21 mouse cellular contexts compared by ENCODE assay signal in the genomic region with DNA sequence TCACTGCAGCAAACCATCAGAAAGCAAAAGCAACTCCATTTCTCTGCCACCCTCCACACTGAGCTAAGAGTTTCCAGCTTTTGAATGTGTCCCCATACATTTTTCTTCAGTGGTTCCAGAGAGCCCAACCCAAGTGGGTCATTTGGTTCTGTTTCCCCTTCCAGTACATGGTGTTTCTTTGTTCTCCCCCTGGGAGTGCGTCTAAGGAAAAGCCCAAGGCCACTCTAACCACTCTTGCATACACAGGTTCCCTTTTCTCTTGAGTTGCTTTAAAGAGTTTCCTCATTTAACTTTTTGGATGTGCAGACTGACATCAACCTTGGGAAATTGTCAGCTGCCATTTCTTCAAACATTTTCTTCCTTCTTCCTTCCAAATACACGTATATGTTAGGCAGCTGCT. TPM values are rescaled to one million over a fixed set of nuclear protein-coding genes. Genes with fewer than 3 reads are reported as not detected.
DNase-seq lines count a peak whose midpoint lies in the region; ATAC-seq and TF ChIP-seq lines count a peak whose summit lies in the region.
"Had no signal": no experiment of that assay in that cellular context is flagged by ENCODE, and none has a peak within 500 bp of the region (broad histone marks: within the 10 kb centered on the region; RNA-seq: fewer than 3 reads in every experiment).

No protein-coding gene starts in this region.

- no peaks in the 10 kb centered on the region for H3K36me3 ChIP-seq in liver, adult 2 months (ENCODE audit: control insufficient read depth, insufficient read depth, low read length)
- H3K36me3 ChIP-seq in liver, embryonic 11.5 days (ENCODE audit: control insufficient read depth, insufficient read depth, low read length), result peaks cover 5% of the 10 kb centered on the region; the same call in 1 of the 2 replicates
- peaks cover 0 to 11% of the 10 kb centered on the region in 2 experiments for H3K36me3 ChIP-seq in CH12.LX (replicated peaks in 1 of 2; ENCODE audit: control insufficient read depth in 1 of 2, insufficient read depth in 1 of 2, low read length in 1 of 2)
- 0 out of 2 replicates have a peak, but pooled peaks cover 3% of the 10 kb centered on the region for H3K36me3 ChIP-seq in hindbrain, embryonic 12.5 days
- H3K36me3 ChIP-seq: embryonic facial prominence, embryonic 13.5 days; limb, embryonic 10.5 days had no signal

- intact Hi-C loops in gastrocnemius, postnatal 14 days (cut with DNase I; ENCODE audit: low total_unique reads), result no loop called here

- peak; percentile 20 for DNase-seq in liver, adult 2 months (ENCODE audit: extremely low read depth, low read depth, low spot score)
- DNase-seq in liver, embryonic 11.5 days (ENCODE audit: low spot score), result no peak
- peak; percentile 48 for DNase-seq in CH12.LX (ENCODE audit: extremely low read depth)
- peak; percentile 17 for DNase-seq in brain, adult 2 months (ENCODE audit: low read depth, low spot score)
- DNase-seq in kidney, adult 11 months, result no peak
- no peak for DNase-seq in gastrocnemius, postnatal 14 days
- DNase-seq: adrenal gland, postnatal 25 days; cerebellum, adult 9-11 months; kidney, adult 8-10 months; kidney, postnatal 14 days; thymus, postnatal 14 days had no signal

- H3K4me3 ChIP-seq in liver, adult 2 months (ENCODE audit: insufficient read depth, low read depth, low read length), result no peak overlapping the region
- H3K4me3 ChIP-seq in liver, embryonic 11.5 days (ENCODE audit: low read depth, low read length), result no peak overlapping the region
- no peak overlapping the region for H3K4me3 ChIP-seq in CH12.LX (replicated peaks in 1 of 3; ENCODE audit: low read depth in 2 of 3, low read length in 2 of 3, poor library complexity in 1 of 3)
- no peak overlapping the region for H3K4me3 ChIP-seq in hindbrain, embryonic 12.5 days
- H3K4me3 ChIP-seq: embryonic facial prominence, embryonic 13.5 days; heart, embryonic 15.5 days; hindbrain, embryonic 10.5 days; left cerebral cortex, adult 2 months; limb, embryonic 10.5 days; neural tube, embryonic 12.5 days had no signal

- 96% methylated on average over 2 of the region's 2 CpGs for WGBS in liver, adult 2 months
- WGBS in liver, embryonic 11.5 days, result 67% methylated on average over 2 of the region's 2 CpGs
- WGBS in hindbrain, embryonic 12.5 days, result 95% methylated on average over 2 of the region's 2 CpGs

- no peak for TF ChIP-seq EP300 in CH12.LX (IDR thresholded peaks at IDR 0.05; ENCODE audit: low read length)

- H3K27ac ChIP-seq in liver, adult 2 months (replicated peaks; ENCODE audit: insufficient read depth, low read depth, low read length), result no peak overlapping the region
- H3K27ac ChIP-seq in liver, embryonic 11.5 days (ENCODE audit: low read depth, low read length), result no peak overlapping the region
- no peak overlapping the region for H3K27ac ChIP-seq in CH12.LX (ENCODE audit: insufficient read depth, low read depth)
- H3K27ac ChIP-seq in hindbrain, embryonic 12.5 days, result no peak overlapping the region
- H3K27ac ChIP-seq: embryonic facial prominence, embryonic 13.5 days; heart, embryonic 15.5 days; hindbrain, embryonic 10.5 days; limb, embryonic 10.5 days; liver, embryonic 14.5 days; neural tube, embryonic 12.5 days had no signal

- dilution Hi-C loops in CH12.LX (cut with MboI; ENCODE audit: extremely low pct_ligation_motif_present, extremely low pct_unique_long_range_greater_than_20kb, low sequenced_read_pairs), result no loop called here

- no peak overlapping the region for H3K4me2 ChIP-seq in liver, embryonic 11.5 days
- no peak overlapping the region for H3K4me2 ChIP-seq in CH12.LX (ENCODE audit: insufficient read depth, low read depth, poor library complexity, severe bottlenecking)
- H3K4me2 ChIP-seq in hindbrain, embryonic 12.5 days (replicated peaks), result no peak overlapping the region
- H3K4me2 ChIP-seq: embryonic facial prominence, embryonic 13.5 days; heart, embryonic 15.5 days; midbrain, embryonic 11.5 days; neural tube, embryonic 12.5 days had no signal

- no peak for TF ChIP-seq RAD21 in CH12.LX (IDR thresholded peaks at IDR 0.05; ENCODE audit: low read depth, low read length)

- H3K27me3 ChIP-seq in liver, adult 2 months (ENCODE audit: control insufficient read depth, insufficient read depth, low read length), result no peaks in the 10 kb centered on the region
- H3K27me3 ChIP-seq in liver, embryonic 11.5 days (replicated peaks; ENCODE audit: control insufficient read depth, insufficient read depth, low read length), result no peaks in the 10 kb centered on the region
- H3K27me3 ChIP-seq in CH12.LX (replicated peaks), result peaks cover 12% of the 10 kb centered on the region
- H3K27me3 ChIP-seq in hindbrain, embryonic 12.5 days, result no peaks in the 10 kb centered on the region
- H3K27me3 ChIP-seq: embryonic facial prominence, embryonic 13.5 days; heart, embryonic 15.5 days; neural tube, embryonic 12.5 days had no signal

- H3K9me3 ChIP-seq in liver, embryonic 11.5 days (ENCODE audit: control insufficient read depth, low read length), result no peaks in the 10 kb centered on the region
- H3K9me3 ChIP-seq in CH12.LX (replicated peaks; ENCODE audit: low read length), result peaks cover 3% of the 10 kb centered on the region
- no peaks in the 10 kb centered on the region for H3K9me3 ChIP-seq in hindbrain, embryonic 12.5 days (replicated peaks)
- H3K9me3 ChIP-seq: embryonic facial prominence, embryonic 13.5 days; heart, embryonic 15.5 days; hindbrain, embryonic 10.5 days; limb, embryonic 10.5 days; neural tube, embryonic 12.5 days had no signal

- in situ Hi-C loops in CH12.LX (cut with MboI; ENCODE audit: low pct_ligation_motif_present, low pct_unique_long_range_greater_than_20kb, low sequenced_read_pairs), result no loop called here

- no peak for ATAC-seq in liver, embryonic 11.5 days (replicated peaks; ENCODE audit: low FRiP score)
- ATAC-seq in megakaryocyte progenitor cell, adult 5-6 weeks (replicated peaks; ENCODE audit: poor library complexity), result peak; percentile 77
- no peak for ATAC-seq in hindbrain, embryonic 12.5 days (ENCODE audit: low FRiP score)

- H3K4me1 ChIP-seq in liver, adult 2 months (ENCODE audit: control insufficient read depth, insufficient read depth, low read length), result no peaks in the 10 kb centered on the region
- H3K4me1 ChIP-seq in liver, embryonic 11.5 days (replicated peaks; ENCODE audit: control insufficient read depth, insufficient read depth, low read length), result peaks cover 10% of the 10 kb centered on the region; the same call in 1 of the 2 replicates
- H3K4me1 ChIP-seq in CH12.LX (ENCODE audit: control insufficient read depth in 1 of 2, insufficient read depth in 2 of 2), result peaks cover 7 to 32% of the 10 kb centered on the region in 2 experiments
- peaks cover 11% of the 10 kb centered on the region; the same call in 1 of the 2 replicates for H3K4me1 ChIP-seq in hindbrain, embryonic 12.5 days
- H3K4me1 ChIP-seq: heart, embryonic 15.5 days; limb, embryonic 10.5 days had no signal

- TF ChIP-seq POLR2A in liver, adult 2 months (IDR thresholded peaks at IDR 0.05; ENCODE audit: extremely low read depth, insufficient read depth, low read length), result no peak
- TF ChIP-seq POLR2A in CH12.LX (IDR thresholded peaks at IDR 0.05; ENCODE audit: low read depth, low read length), result no peak

- H3K79me2 ChIP-seq in liver, adult 2 months (ENCODE audit: control insufficient read depth, insufficient read depth, low read length), result peaks cover 10% of the 10 kb centered on the region; the same call in 1 of the 2 replicates
- no peaks in the 10 kb centered on the region for H3K79me2 ChIP-seq in CH12.LX (replicated peaks; ENCODE audit: control insufficient read depth, extremely low read depth, insufficient read depth, poor library complexity, severe bottlenecking)

- no peak overlapping the region for H3K9ac ChIP-seq in liver, adult 2 months (ENCODE audit: low read depth, low read length)
- no peak overlapping the region for H3K9ac ChIP-seq in liver, embryonic 11.5 days (ENCODE audit: low read depth, low read length)
- H3K9ac ChIP-seq in CH12.LX (ENCODE audit: insufficient read depth, low read depth), result no peak overlapping the region
- H3K9ac ChIP-seq in hindbrain, embryonic 12.5 days, result no peak overlapping the region
- H3K9ac ChIP-seq: embryonic facial prominence, embryonic 13.5 days; heart, embryonic 15.5 days; liver, embryonic 14.5 days; neural tube, embryonic 12.5 days had no signal

- TF ChIP-seq CTCF in liver, adult 2 months (IDR thresholded peaks at IDR 0.05; ENCODE audit: low read depth, low read length), result no peak
- no peak for TF ChIP-seq CTCF in CH12.LX (conservative IDR thresholded peaks at IDR 0.05 in 1 of 2, IDR thresholded peaks at IDR 0.05 in 1 of 2; ENCODE audit: low read depth in 2 of 2, low read length in 2 of 2)

TF ChIP-seq in CH12.LX, 34 proteins besides CTCF, POLR2A, EP300 and RAD21:
- TF ChIP-seq ETS1 (conservative IDR thresholded peaks at IDR 0.05; ENCODE audit: low read depth, low read length) (0 out of 2 replicates have a peak, but pooled peaks have one; percentile 8), UBTF (IDR thresholded peaks at IDR 0.05; ENCODE audit: low read depth, low read length) (no peak)

RNA-seq across cellular contexts. Expression of a gene that starts 10.0 kb away (rescaled TPM):
- total RNA-seq in liver, adult 2 months (2014; rRNA removed), result 7.5 and 8.1 TPM in 2 replicates
- polyA plus RNA-seq in liver, adult 2 months (2012; rRNA removed), result 6.2 and 6.6 TPM in 2 replicates
- 20.5 and 22.7 TPM in 2 replicates for polyA plus RNA-seq in liver, embryonic 11.5 days (2014; fragmentation: Nextera tagmentation; extraction: Ambion mirVana)
- total RNA-seq in CH12.LX (2012; rRNA removed) (8.1 and 8.4 TPM in 2 replicates), CH12.LX (2014; rRNA removed) (3.6 and 4.6 TPM in 2 replicates)
- 12.2 and 20.7 TPM in 2 replicates for polyA plus RNA-seq in CH12.LX (2012; ENCODE audit: insufficient read length, low read depth)
- 38.8 and 46.3 TPM in 2 replicates for total RNA-seq in megakaryocyte progenitor cell, adult 5-6 weeks (2015)
- total RNA-seq in megakaryocyte progenitor cell, adult 5-6 weeks (2017), result 16.2 and 19.1 TPM in 2 replicates
- 33.9 and 35.7 TPM in 2 replicates for polyA plus RNA-seq in hindbrain, embryonic 12.5 days (2016; fragmentation: Nextera tagmentation; extraction: Ambion mirVana)
- 10 to 100 TPM; 12.0 to 13.8 TPM for total RNA-seq in gastrocnemius, postnatal 14 days (2021)

RNA-seq across cellular contexts. Expression of a gene that starts 43.2 kb away (rescaled TPM):
- total RNA-seq in liver, adult 2 months (2014; rRNA removed), result 24.1 and 26.1 TPM in 2 replicates
- polyA plus RNA-seq in liver, adult 2 months (2012; rRNA removed), result 4.8 and 8.1 TPM in 2 replicates
- 54.1 and 61.1 TPM in 2 replicates for polyA plus RNA-seq in liver, embryonic 11.5 days (2014; fragmentation: Nextera tagmentation; extraction: Ambion mirVana)
- total RNA-seq in CH12.LX (2012; rRNA removed), result 38.5 and 39.4 TPM in 2 replicates
- 74.4 and 96.9 TPM in 2 replicates for total RNA-seq in CH12.LX (2014; rRNA removed)
- polyA plus RNA-seq in CH12.LX (2012; ENCODE audit: insufficient read length, low read depth), result 69.7 and 77.1 TPM in 2 replicates
- 69.4 and 95.7 TPM in 2 replicates for total RNA-seq in megakaryocyte progenitor cell, adult 5-6 weeks (2015)
- total RNA-seq in megakaryocyte progenitor cell, adult 5-6 weeks (2017), result 77.0 and 96.2 TPM in 2 replicates
- 104 and 113 TPM in 2 replicates for polyA plus RNA-seq in hindbrain, embryonic 12.5 days (2016; fragmentation: Nextera tagmentation; extraction: Ambion mirVana)
- 10 to 100 TPM in 1 of 2 experiments, 1 to 10 TPM in 1; 9.5 to 10.1 TPM for total RNA-seq in gastrocnemius, postnatal 14 days (2021)

Comparison
In these comparisons a context has a peak if more than half of its experiments do, and no peak if none do; other contexts are left out.
1. DNase-seq: peak in liver, adult 2 months (single experiment), CH12.LX (single experiment) and brain, adult 2 months (single experiment); none in liver, embryonic 11.5 days (single experiment), kidney, adult 11 months (single experiment) and gastrocnemius, postnatal 14 days (single experiment).